Mouse (Mus musculus) liver, embryonic 18 days (tissue): ENCODE measurements around the gene Vars. TPM values are rescaled to one million over a fixed set of nuclear protein-coding genes. Genes with fewer than 3 reads are reported as not detected.

ENCODE experiments used
- polyA plus RNA-seq: library from polyadenylated mRNA; depleted of rRNA; stranded (reverse); fragments of >200 nt; gene quantifications from 2 replicates; pipeline ENCODE4 v1.2.3, GENCODE M21; 2012; rRNA removed

Vars gene
- polyA plus RNA-seq, result 42.1 and 47.2 TPM in 2 replicates

GRCm38 (mm10) chr17:35000717-35001451 lies at the start of gene Vars:
TSS of gene Vars (plus strand) at chr17:35000987.

GRCm38 (mm10) chr17:34959130-34959778 lies 41.5 kb upstream of the Vars start, which contains the start of gene Hspa1b:
TSS of gene Hspa1b (minus strand) at chr17:34959238.

GRCm38 (mm10) chr17:34969822-34970221 lies 31.0 kb upstream of the Vars start, which contains the start of gene Gm20481:
TSS of gene Gm20481 (plus strand) at chr17:34969912.

GRCm38 (mm10) chr17:34972069-34972749 lies 28.6 kb upstream of the Vars start, which contains the start of the genes Hspa1a and Hspa1l:
TSS of gene Hspa1a (minus strand) at chr17:34972156.
TSS of gene Hspa1l (plus strand) at chr17:34972703.

GRCm38 (mm10) chr17:34981690-34982180 lies 19.1 kb upstream of the Vars start, which contains the start of gene Lsm2:
TSS of gene Lsm2 (plus strand) at chr17:34981862.

DNA sequence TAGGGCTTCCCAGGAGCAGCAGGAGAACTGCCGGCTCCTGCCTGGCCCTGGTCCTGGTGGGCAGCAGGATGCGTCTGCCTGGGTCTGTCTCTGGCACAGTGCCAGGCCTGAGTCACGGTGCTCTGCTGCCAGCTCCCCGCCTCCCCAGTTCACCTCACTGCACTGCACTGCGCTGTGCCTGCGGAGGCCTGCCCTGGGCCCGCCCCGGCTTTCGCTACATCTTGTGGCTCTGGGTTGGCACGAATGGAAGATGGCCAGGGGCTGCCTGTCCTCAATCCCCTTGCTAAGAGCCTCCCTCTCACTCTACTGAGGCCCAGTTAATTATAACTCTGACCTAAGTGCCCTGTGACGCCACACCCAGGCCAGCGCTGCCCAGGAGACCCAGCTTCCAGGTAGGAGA lies 15.6 kb downstream of the Vars start, which contains the start of gene Vwa7:
Gene Vwa7 (plus strand): TSS at position 204 of the 400 bp plus-strand sequence.

DNA sequence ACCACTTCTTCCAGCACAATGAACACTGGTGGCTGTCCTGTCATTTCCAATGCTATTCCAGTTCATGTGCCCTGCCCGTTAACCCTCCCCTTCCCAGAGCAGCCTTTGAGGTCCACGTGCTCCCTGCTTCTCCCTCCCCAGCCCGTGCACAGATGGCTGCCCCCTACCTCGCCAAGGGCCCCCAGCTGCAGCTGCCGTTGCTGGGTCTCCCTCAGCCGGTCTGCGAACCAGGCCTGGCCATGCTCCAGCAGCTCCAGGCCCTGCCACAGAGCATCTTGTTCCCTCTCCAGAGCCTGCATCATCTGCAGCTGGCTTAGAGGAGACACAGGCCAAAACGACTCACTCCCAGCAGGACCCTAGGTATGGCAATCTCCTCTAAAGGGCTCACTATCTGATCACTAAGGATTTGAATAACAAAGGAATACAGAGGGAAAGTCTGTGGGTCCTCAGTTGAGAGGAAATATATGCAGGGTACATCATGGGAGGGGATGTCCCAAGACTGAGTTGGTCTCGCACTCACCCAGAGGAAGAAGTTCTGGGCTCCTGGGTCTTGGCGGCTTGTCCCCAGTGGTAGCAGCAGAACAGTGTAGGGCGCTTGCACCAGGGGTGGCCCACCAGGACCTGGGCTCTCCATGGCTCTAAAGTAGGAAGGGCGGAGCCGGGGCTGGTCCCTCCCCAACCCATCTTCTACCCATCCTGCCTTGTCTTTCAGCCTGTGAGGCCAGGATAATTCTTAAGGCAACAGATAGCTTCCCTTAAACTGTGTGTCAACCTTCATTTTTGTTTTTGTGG lies 26.7 kb downstream of the Vars start, which contains the start of gene Sapcd1:
Gene Sapcd1 (minus strand): TSS at position 740 of the 792 bp plus-strand sequence.

DNA sequence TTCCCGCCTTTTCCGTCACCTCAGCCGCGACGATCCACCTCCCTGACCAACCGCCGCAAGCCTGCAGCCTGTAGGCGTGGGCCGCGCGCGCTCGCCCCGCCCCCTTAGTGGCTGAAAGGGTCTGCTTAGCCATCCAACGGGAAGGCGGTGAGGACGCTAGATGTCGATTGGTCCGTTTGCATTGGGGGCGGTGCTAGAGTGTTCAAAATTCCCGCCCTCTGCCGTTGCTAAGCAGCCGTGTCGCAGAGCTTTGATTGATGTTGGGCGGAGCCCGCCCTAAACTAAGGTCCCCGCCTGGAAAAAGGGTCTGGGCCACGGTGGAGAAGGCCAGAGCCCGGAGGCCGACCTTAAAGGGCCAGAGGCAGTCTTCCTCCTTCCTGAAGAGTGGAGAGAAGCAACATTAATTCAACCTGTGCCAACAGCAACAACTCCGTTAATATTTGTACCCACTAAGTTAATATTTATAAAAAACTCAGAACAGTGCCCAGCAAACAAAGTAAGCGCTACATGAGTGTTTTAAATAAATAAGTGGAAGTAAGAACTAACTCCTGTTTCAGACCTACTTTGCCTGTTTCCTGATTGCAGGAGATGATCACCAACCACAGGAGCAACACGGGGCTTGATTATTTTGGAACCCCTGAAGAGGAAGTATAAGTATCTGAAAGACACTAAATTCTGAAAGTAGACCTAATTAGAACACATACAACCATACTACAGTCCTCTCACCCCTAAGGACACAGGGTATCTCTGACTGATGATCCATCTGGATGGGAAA lies 46.1 kb downstream of the Vars start, which contains the start of gene Msh5:
Gene Msh5 (minus strand): TSS at position 65 of the 775 bp plus-strand sequence.

DNA sequence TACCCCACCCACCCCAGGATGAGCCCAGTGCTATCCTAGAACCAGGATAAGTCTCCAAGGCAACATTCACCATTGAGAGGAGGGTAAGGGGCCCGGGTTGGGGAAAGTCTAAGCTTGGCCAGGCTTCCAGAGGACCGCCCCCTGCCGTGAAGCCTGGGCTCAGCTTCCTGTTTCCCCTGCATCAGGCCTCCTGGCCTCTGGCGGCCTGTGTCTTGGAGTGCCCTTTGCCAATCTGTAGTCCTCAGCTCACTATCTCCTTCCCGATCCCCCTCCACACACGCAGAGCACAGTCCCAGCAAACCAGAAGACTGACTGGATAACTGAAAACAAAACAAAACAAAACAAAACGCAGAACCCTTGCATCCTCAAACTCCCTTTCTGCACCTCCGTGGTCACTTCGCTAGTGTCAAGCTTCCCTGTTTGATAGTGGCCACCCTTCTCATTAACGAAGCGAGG lies 48.8 kb downstream of the Vars start, which contains the start of gene Clic1:
Gene Clic1 (plus strand): TSS at position 406 of the 456 bp plus-strand sequence.

GRCm38 (mm10) chr17:35058911-35059892 lies 58.4 kb downstream of the Vars start, which contains the start of gene Ddah2:
TSS of gene Ddah2 (plus strand) at chr17:35059035.

DNA sequence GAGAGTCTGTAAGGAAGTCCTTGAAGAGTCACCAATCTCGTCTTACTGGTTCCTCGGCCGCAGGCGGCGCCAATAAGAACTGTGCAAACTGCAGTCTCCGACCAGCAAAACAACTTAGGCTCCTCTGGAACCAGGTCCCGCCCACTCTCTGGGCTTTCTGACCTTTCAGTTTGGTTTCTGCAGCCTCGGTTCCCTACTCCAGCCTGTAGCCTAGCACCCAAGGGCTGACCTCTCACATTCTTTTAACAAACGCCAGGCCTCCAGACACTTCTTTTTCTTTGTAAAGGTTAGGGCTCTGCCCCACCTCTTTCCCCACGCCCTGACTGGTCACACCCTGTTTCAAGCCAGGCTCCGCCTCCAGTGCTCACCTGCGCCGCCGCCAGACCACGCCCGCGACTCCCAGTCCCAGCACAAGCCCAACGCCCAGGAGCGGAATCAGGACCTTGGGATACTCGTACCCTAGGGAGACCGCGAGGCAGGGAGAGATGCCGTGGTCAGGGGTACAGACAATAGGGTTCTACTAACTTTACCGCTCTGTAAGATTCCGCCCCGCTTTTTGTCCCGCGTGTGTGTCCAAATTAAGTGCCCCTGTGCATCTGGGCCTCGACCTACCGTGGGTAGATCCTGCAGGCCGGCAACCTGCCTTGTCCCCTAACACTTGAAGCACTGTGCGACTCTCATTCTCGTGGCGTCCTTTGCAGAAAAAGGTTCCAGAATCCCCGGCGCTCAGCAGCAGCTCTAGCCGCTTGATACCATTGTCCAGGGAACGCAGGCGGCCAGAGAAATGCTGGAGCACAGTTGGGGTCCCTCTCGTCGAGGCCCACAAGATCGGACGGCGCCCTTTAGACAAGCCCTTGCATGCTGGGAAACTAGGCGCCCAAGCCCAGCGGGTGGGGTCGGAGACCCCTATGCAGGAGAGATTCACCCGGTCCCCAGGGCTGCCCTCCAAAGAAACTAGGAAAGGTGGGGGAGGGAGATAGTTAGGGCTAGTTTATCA lies 64.5 kb downstream of the Vars start, which contains the start of gene Ly6g6c:
Gene Ly6g6c (plus strand): TSS at position 438 of the 997 bp plus-strand sequence.

Other genes starting within 250 kb of the Vars start
- gene Cyp21a1, start 196.4 kb upstream of the Vars start, polyA plus RNA-seq, result not detected in 2 replicates
- gene Stk19, start 164.0 kb upstream of the Vars start, polyA plus RNA-seq, result 12.4 and 13.7 TPM in 2 replicates
- 16.6 and 19.9 TPM in 2 replicates for gene Dxo, start 164.0 kb upstream of the Vars start, polyA plus RNA-seq
- 18.6 and 23.0 TPM in 2 replicates for gene Skiv2l, start 150.8 kb upstream of the Vars start, polyA plus RNA-seq
- 26.7 and 28.4 TPM in 2 replicates for gene Nelfe, start 150.6 kb upstream of the Vars start, polyA plus RNA-seq
- gene Cfb, start 138.5 kb upstream of the Vars start, polyA plus RNA-seq, result 687 and 748 TPM in 2 replicates
- 4.8 and 6.3 TPM in 2 replicates for gene Zbtb12, start 121.5 kb upstream of the Vars start, polyA plus RNA-seq
- 0.04 and 0.05 TPM in 2 replicates for gene Gm20547, start 118.9 kb upstream of the Vars start, polyA plus RNA-seq
- gene C2, start 102.7 kb upstream of the Vars start, polyA plus RNA-seq, result 36.4 and 36.8 TPM in 2 replicates
- 30.4 and 37.6 TPM in 2 replicates for gene Ehmt2, start 102.5 kb upstream of the Vars start, polyA plus RNA-seq
- 3.8 and 5.8 TPM in 2 replicates for gene Slc44a4, start 86.5 kb upstream of the Vars start, polyA plus RNA-seq
- gene Neu1, start 69.7 kb upstream of the Vars start, polyA plus RNA-seq, result 21.1 and 21.2 TPM in 2 replicates
- 3.1 and 3.3 TPM in 2 replicates for gene Hspa1b, start 41.7 kb upstream of the Vars start, polyA plus RNA-seq
- not detected in 2 replicates for gene Gm20481, start 31.1 kb upstream of the Vars start, polyA plus RNA-seq
- 1.9 and 2.5 TPM in 2 replicates for gene Hspa1a, start 28.8 kb upstream of the Vars start, polyA plus RNA-seq
- 0.06 and 0.07 TPM in 2 replicates for gene Hspa1l, start 28.3 kb upstream of the Vars start, polyA plus RNA-seq
- gene Lsm2, start 19.1 kb upstream of the Vars start, polyA plus RNA-seq, result 64.3 and 69.6 TPM in 2 replicates
- 0.17 and 0.23 TPM in 2 replicates for gene Vwa7, start 15.6 kb downstream of the Vars start, polyA plus RNA-seq
- gene Sapcd1, start 27.0 kb downstream of the Vars start, polyA plus RNA-seq, result 4.3 and 5.0 TPM in 2 replicates
- 7.7 and 8.5 TPM in 2 replicates for gene Msh5, start 45.8 kb downstream of the Vars start, polyA plus RNA-seq
- gene Clic1, start 49.0 kb downstream of the Vars start, polyA plus RNA-seq, result 88.4 and 92.7 TPM in 2 replicates
- gene Ddah2, start 58.0 kb downstream of the Vars start, polyA plus RNA-seq, result 13.9 and 14.9 TPM in 2 replicates
- 0.06 TPM in 1 of 2 replicates, not detected in the other for gene Ly6g6c, start 64.4 kb downstream of the Vars start, polyA plus RNA-seq
- gene Mpig6b, start 65.2 kb downstream of the Vars start, polyA plus RNA-seq, result 1.5 and 1.9 TPM in 2 replicates
- 0.28 and 0.30 TPM in 2 replicates for gene Ly6g6e, start 75.9 kb downstream of the Vars start, polyA plus RNA-seq
- 0.71 and 0.79 TPM in 2 replicates for gene Ly6g6d, start 77.1 kb downstream of the Vars start, polyA plus RNA-seq
- 4.7 and 4.8 TPM in 2 replicates for gene Ly6g6f, start 84.6 kb downstream of the Vars start, polyA plus RNA-seq
- gene Abhd16a, start 88.3 kb downstream of the Vars start, polyA plus RNA-seq, result 32.1 and 32.4 TPM in 2 replicates
- gene Ly6g5c, start 107.3 kb downstream of the Vars start, polyA plus RNA-seq, result not detected in 2 replicates
- 0.46 and 0.64 TPM in 2 replicates for gene Ly6g5b, start 114.4 kb downstream of the Vars start, polyA plus RNA-seq
- 8.0 and 8.7 TPM in 2 replicates for gene Gpank1, start 120.5 kb downstream of the Vars start, polyA plus RNA-seq
- gene Csnk2b, start 121.1 kb downstream of the Vars start, polyA plus RNA-seq, result 84.1 and 85.2 TPM in 2 replicates
- 1.8 and 2.0 TPM in 2 replicates for gene D17H6S53E, start 125.4 kb downstream of the Vars start, polyA plus RNA-seq
- gene Apom, start 131.1 kb downstream of the Vars start, polyA plus RNA-seq, result 464 and 524 TPM in 2 replicates
- gene Bag6, start 134.2 kb downstream of the Vars start, polyA plus RNA-seq, result 37.8 and 48.6 TPM in 2 replicates
- gene Prrc2a, start 163.9 kb downstream of the Vars start, polyA plus RNA-seq, result 42.6 and 57.5 TPM in 2 replicates
- gene Aif1, start 175.1 kb downstream of the Vars start, polyA plus RNA-seq, result 10.5 and 12.9 TPM in 2 replicates
- 69.9 and 71.0 TPM in 2 replicates for gene Lst1, start 187.5 kb downstream of the Vars start, polyA plus RNA-seq
- 5.2 and 5.9 TPM in 2 replicates for gene Ltb, start 193.5 kb downstream of the Vars start, polyA plus RNA-seq
- 1.4 TPM in 2 replicates for gene Tnf, start 201.0 kb downstream of the Vars start, polyA plus RNA-seq
- 0.06 TPM in 1 of 2 replicates, not detected in the other for gene Lta, start 204.4 kb downstream of the Vars start, polyA plus RNA-seq
- gene Gm16181, start 219.8 kb downstream of the Vars start, polyA plus RNA-seq, result 0.08 and 0.26 TPM in 2 replicates
- gene Atp6v1g2, start 232.7 kb downstream of the Vars start, polyA plus RNA-seq, result 2.0 and 2.3 TPM in 2 replicates
- 5.1 and 5.4 TPM in 2 replicates for gene Nfkbil1, start 234.8 kb downstream of the Vars start, polyA plus RNA-seq
- gene Ddx39b, start 240.8 kb downstream of the Vars start, polyA plus RNA-seq, result 170 and 199 TPM in 2 replicates